Mouse (Mus musculus) embryonic stem cell, embryonic (primary cell): ENCODE results near the gene Prima1.

ENCODE experiments used
- CTCF ChIA-PET, 4 experiments: fragments of 300-600 bp in 2 of 4; fragments of 350-600 bp in 2 of 4; sonication (Branson Sonifier 250); formaldehyde crosslinking; loops; one replicate each; lab custom pipeline; 2022; ENCODE audit warnings: inconsistent platforms in 2 of 4; lab: Charles Lee
- POLR2A ChIA-PET, 4 experiments: fragments of 300-600 bp in 2 of 4; fragments of 350-600 bp in 2 of 4; sonication (Branson Sonifier 250); formaldehyde crosslinking; loops; one replicate each; lab custom pipeline; 2022; ENCODE audit warnings: antibody characterized with exemption in 4 of 4, inconsistent platforms in 1 of 4; lab: Charles Lee

Gene Prima1

GRCm38 (mm10) chr12:103241311-103242082 is 453 bp downstream of the Prima1 start:
- ChIA-PET CTCF (interaction anchor here (0.5 to 2.3 kb wide), 7 partner anchors 26 to 168 kb away, joined by 3 to 15 read pairs (median 3); no protein-coding TSS in a partner anchor), POLR2A (interaction anchor here in 3 of 4 experiments (0.5 to 2.6 kb wide), 27 partner anchors 8 to 802 kb away, joined by 3 to 10 read pairs (median 4); partner anchors contain the start of genes Ddx24 (in 2 of the 3), Lgmn (in 1 of the 3) and Otub2 (in 1 of the 3))

- POLR2A ChIA-PET: no interaction called here
- CTCF ChIA-PET: no interaction called here
These were observed 3.0 kb downstream of the Prima1 start for GRCm38 (mm10) chr12:103238924-103239460.

GRCm38 (mm10) chr12:103235856-103236255 is 6.1 kb downstream of the Prima1 start:
- ChIA-PET POLR2A (no interaction called here), CTCF (no interaction called here)

- ChIA-PET CTCF (interaction anchor here in 1 of 4 experiments (0.8 kb wide), 1 partner anchor 15 kb away, joined by 3 read pairs; no protein-coding TSS in a partner anchor), POLR2A (interaction anchor here in 1 of 4 experiments (0.5 kb wide), 1 partner anchor 348 kb away, joined by 7 read pairs; no protein-coding TSS in a partner anchor)
These were observed 6.7 kb downstream of the Prima1 start for GRCm38 (mm10) chr12:103235251-103235650.

- POLR2A ChIA-PET: interaction anchor here in 2 of 4 experiments (0.6 to 1.4 kb wide), 3 partner anchors 13 to 173 kb away, joined by 3 to 5 read pairs (median 4); partner anchors contain the start of gene Prima1 (in 1 of the 2)
These were observed 12.9 kb downstream of the Prima1 start for GRCm38 (mm10) chr12:103229058-103229457.

GRCm38 (mm10) chr12:103226121-103226520 is 15.8 kb downstream of the Prima1 start:
- CTCF ChIA-PET: no interaction called here
- POLR2A ChIA-PET: interaction anchor here in 1 of 4 experiments (1.4 kb wide), 1 partner anchor 9 kb away, joined by 3 read pairs; no protein-coding TSS in a partner anchor

More at GRCm38 (mm10) chr12:103229058-103229457, 12.9 kb downstream of the Prima1 start:
- CTCF ChIA-PET: interaction anchor here in 2 of 4 experiments (0.6 to 1.0 kb wide), 2 partner anchors 77 to 139 kb away, joined by 3 to 6 read pairs; no protein-coding TSS in a partner anchor

- ChIA-PET POLR2A (no interaction called here), CTCF (no interaction called here)
These were observed 18.3 kb downstream of the Prima1 start for GRCm38 (mm10) chr12:103223671-103224070.

GRCm38 (mm10) chr12:103215877-103216610 is 25.9 kb downstream of the Prima1 start:
- ChIA-PET POLR2A (interaction anchor here in 1 of 4 experiments (1.0 kb wide), 1 partner anchor 102 kb away, joined by 3 read pairs; no protein-coding TSS in a partner anchor), CTCF (no interaction called here)

- ChIA-PET POLR2A (interaction anchor here in 1 of 4 experiments (0.6 kb wide), 1 partner anchor 127 kb away, joined by 4 read pairs; no protein-coding TSS in a partner anchor), CTCF (interaction anchor here in 1 of 4 experiments (0.6 kb wide), 1 partner anchor 457 kb away, joined by 3 read pairs; the partner anchor contains the start of genes Gm28051 and Gon7)
These were observed 27.2 kb downstream of the Prima1 start for GRCm38 (mm10) chr12:103214797-103215196.

- ChIA-PET CTCF (no interaction called here), POLR2A (interaction anchor here in 2 of 4 experiments (0.6 to 0.7 kb wide), 2 partner anchors 128 to 172 kb away, joined by 4 read pairs; no protein-coding TSS in a partner anchor)
These were observed 27.7 kb downstream of the Prima1 start for GRCm38 (mm10) chr12:103214270-103214669.

- ChIA-PET POLR2A (interaction anchor here in 1 of 4 experiments (0.7 kb wide), 1 partner anchor 172 kb away, joined by 4 read pairs; no protein-coding TSS in a partner anchor), CTCF (no interaction called here)
These were observed 28.4 kb downstream of the Prima1 start for GRCm38 (mm10) chr12:103213591-103213990.

- ChIA-PET CTCF (interaction anchor here in 2 of 4 experiments (0.6 to 1.0 kb wide), 2 partner anchors 55 to 157 kb away, joined by 3 to 6 read pairs; no protein-coding TSS in a partner anchor), POLR2A (no interaction called here)
These were observed 30.9 kb downstream of the Prima1 start for GRCm38 (mm10) chr12:103211078-103211477.

GRCm38 (mm10) chr12:103209581-103209980 is 32.4 kb downstream of the Prima1 start:
- ChIA-PET CTCF (no interaction called here), POLR2A (no interaction called here)

GRCm38 (mm10) chr12:103205561-103205960 is 36.4 kb downstream of the Prima1 start:
- POLR2A ChIA-PET: no interaction called here
- CTCF ChIA-PET: interaction anchor here in 1 of 4 experiments (1.2 kb wide), 1 partner anchor 101 kb away, joined by 3 read pairs; no protein-coding TSS in a partner anchor

GRCm38 (mm10) chr12:103202592-103203544 is 39.1 kb downstream of the Prima1 start:
- CTCF ChIA-PET: interaction anchor here in 3 of 4 experiments (0.7 to 0.8 kb wide), 3 partner anchors 40 to 169 kb away, joined by 3 to 6 read pairs (median 4); no protein-coding TSS in a partner anchor
- POLR2A ChIA-PET: no interaction called here

- ChIA-PET CTCF (interaction anchor here in 1 of 4 experiments (0.6 kb wide), 2 partner anchors 37 to 49 kb away, joined by 5 to 13 read pairs; no protein-coding TSS in a partner anchor), POLR2A (interaction anchor here in 1 of 4 experiments (0.9 kb wide), 1 partner anchor 10 kb away, joined by 3 read pairs; no protein-coding TSS in a partner anchor)
These were observed 49.0 kb downstream of the Prima1 start for GRCm38 (mm10) chr12:103192996-103193395.

- ChIA-PET CTCF (interaction anchor here in 1 of 4 experiments (0.6 kb wide), 1 partner anchor 14 kb away, joined by 3 read pairs; no protein-coding TSS in a partner anchor), POLR2A (no interaction called here)
These were observed 52.2 kb downstream of the Prima1 start for GRCm38 (mm10) chr12:103189771-103190170.
